Mouse (Mus musculus) liver (tissue): ENCODE results near the gene Cops3.

Source experiments
- DNase-seq: peaks from one replicate; pipeline ENCODE4 v3.0.0-alpha.2; 2020; ENCODE audit warnings: mixed read lengths

Gene Cops3

DNA sequence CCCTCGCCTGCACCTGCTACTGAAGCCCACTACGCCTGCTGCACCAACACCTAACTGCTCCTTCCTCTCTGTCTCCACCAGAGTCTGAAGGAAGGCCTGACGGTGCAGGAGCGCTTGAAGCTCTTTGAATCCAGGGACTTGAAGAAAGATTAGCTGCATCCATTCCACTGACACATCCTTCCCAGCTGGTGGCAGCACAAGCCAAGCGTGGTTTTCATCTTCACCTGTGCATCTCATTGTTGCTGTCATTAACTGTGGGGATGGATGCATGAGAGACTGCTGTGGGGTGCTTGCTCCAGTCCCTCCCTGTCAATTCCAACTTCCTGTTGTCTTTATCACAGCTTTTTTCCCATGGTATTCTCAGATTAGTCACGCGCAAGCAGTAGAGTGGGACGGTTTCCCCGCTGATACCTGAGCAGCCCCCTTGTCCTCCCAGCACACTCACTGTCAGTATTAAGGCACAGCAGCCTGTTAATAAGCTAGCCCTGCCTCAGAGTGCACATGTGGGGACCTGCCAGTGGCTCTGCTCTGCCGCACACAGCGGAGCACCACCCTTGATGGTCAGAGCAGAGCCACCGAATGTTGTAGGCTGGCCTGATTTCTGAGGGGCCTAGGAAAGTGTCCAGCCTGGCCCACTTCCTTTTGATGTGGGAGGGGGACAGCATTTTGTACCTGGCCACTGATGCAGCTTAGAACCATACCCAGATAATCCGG, 64.0 kb downstream of the Cops3 start:
- no peak for DNase-seq

DNA sequence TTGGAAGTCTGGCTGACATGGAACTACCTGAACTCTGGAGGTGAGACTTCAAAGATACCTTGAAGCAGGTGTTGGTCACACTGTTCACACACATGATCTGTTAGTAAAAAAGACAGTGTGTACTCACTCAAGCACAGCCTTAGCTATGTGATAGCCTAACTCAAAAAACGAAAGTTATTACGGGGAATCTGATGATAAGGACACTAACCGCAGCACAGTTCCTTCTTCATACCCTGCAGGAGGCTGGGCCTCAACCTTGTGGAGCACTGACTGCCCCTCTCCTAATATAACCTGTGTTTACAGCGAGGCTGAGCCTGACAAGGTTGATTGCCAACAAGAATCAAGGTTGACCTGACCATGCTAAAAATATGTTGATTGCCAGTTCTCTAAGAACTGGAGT, 65.1 kb downstream of the Cops3 start:
- DNase-seq = no peak

DNA sequence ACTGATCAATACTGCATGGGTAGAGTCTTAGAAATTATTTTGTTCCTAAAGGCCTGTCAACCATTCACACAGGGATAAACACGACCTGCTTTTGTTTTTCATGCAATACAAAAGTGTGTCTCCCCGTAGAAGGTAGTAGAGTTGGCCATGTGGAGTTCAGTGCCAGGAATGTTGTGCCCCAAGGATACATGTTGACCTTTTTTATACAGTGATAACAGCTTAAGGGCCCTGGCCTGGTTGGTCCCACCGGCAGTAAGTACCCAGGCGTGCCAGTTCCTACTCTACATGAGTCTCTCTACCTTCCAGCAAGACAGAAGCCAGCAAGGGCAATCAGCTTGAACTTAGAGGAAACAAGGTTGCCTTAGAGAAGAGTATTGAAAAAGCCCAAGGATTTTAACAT, 66.7 kb downstream of the Cops3 start:
- DNase-seq = no peak

DNA sequence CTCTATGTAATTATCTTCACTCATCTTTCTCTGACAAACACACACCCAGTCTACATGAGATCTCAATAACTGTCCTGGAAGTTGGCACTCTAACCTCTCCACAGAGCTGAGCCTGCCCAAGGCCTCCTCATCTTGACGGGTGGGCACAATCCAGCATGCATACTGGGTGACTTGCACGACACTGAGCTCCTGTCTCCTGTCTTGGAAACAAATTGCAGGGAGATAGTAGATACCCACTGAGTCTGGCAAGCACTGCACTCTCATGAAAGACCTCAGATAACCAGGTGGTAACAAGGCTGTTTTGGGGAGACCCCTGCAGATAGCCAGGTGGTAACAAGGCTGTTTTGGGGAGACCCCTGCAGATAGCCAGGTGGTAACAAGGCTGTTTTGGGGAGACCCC, 67.3 kb downstream of the Cops3 start:
- no peak for DNase-seq

DNA sequence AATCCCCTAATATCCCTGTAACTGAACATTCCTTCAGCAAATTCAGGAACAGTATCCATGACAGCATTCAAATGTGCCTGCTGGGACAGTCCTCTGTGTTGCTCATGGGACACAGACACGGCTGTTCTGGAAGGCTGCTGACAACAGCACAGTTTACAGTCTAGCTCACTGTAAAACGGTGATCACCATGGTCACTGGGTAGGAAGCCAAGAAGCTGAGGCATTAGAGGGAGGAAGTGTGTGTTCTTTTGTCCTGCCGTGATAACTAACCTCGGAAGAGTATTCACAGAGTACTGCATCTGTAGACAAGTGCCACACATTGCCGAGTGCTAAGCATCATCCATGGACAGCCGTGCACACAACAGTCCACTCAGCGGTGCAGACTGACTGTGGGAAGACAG, 68.9 kb downstream of the Cops3 start:
- no peak for DNase-seq

DNA sequence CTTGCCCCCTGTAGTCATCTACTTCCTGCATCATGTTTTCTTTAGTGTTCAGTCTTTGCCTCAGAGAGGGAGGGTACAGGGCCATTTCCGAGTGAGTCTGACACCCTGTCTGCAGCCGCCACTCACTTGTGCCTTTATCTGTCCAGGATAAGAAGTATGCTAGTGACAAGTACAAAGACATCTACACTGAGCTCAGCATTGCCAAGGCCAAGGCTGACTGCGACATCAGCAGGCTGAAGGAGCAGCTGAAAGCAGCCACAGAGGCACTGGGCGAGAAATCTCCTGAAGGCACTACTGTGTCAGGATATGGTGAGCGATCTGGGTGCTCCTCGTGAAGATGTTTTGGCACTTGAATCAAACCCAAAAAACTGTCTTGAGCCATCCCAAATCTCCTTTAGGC, 69.9 kb downstream of the Cops3 start:
- DNase-seq = no peak

DNA sequence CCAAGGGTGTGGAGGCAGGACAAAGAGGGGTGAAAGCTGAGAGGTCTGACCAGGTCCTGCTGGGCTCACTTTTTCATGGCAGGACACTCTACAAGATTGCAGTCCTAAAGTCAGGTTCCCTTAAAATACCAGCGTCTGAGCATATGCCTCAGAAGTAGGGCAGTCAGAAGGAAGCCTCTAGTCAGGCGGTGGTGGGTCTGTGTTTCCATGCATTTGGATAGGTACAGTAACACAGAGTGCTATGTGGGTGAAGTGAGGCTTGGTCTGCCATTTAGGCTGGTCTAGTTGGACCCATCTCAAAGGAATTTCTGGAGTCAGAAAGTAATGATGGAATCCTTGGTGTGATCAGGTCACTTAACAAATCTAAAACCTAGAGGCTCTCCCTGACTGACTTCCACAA, 70.3 kb downstream of the Cops3 start:
- no peak for DNase-seq
